Mouse (Mus musculus) cerebellum, postnatal 36 days (tissue): ENCODE measurements around the gene Olfr211.
"Not testable (repeated sequence)": the region's sequence is repeated elsewhere in the genome, so short reads cannot be mapped to it uniquely, and the experiment has no call there.

Source experiments
- DNase-seq, 2 experiments: peaks; one replicate each; pipeline ENCODE4 v3.0.0; 2021 to 2022; ENCODE audit warnings: mixed read lengths in 2 of 2

The Olfr211 gene

DNA sequence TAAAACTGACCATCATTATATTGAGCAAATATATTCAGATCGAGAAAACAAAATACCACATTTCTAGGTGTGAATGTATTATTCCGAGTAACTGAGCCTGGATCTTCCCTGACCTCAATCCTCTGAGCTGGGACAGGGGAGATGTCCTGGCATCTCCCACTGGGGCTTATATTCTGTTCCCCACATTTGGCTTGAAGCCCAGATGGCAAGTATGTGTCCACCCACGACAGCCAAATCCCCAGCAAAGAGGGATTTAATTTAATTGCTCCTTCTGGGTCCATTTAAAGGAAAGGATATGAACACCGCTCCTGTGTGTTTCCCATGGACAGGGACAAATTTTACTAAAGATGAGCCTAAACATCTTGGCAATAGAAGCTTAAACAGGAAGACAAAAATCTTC, at the start of gene Olfr211:
TSS of gene Olfr211 (plus strand) at position 301 of the 400 bp plus-strand sequence.
- DNase-seq = peak; percentile 3 to 7

DNA sequence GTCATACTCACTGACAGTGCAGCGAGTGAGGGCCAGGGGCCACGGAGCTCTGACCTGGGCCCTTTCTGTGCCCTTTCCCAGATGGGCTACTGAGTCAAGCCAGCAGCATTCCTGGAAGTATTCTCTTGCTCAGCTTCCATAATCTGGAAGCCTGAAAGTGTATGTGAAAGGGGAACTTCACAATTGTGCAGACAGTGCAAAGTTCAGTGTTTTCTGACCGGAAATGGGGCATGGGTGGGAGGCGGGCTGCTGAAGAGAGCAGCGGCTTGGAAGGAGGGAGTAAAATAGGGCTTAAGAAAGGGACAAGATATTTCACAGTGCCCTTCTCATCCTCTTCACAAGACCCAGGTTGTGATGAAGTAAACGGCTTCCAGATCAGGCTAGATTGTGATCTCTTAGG, 49.4 kb upstream of the Olfr211 start:
- no peak for DNase-seq

DNA sequence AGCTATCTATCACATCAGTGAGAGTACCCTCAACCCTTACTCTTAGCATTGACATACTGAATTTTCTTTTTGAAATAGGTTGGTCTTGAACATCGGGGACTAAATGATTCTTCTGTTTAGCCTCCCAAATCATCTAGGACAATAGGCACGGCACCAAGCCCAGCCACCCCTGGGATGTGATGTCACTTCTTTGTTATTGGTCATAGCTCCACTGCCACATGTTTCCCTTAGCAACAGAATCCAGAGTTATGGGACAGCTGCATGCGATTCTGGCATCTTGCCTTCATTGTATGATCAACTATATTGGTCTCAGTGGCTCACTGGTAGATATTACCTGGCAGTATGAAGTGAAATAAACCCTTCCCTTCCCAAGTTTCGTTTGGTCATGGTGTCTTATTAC, 48.4 kb upstream of the Olfr211 start:
- no peak for DNase-seq

DNA sequence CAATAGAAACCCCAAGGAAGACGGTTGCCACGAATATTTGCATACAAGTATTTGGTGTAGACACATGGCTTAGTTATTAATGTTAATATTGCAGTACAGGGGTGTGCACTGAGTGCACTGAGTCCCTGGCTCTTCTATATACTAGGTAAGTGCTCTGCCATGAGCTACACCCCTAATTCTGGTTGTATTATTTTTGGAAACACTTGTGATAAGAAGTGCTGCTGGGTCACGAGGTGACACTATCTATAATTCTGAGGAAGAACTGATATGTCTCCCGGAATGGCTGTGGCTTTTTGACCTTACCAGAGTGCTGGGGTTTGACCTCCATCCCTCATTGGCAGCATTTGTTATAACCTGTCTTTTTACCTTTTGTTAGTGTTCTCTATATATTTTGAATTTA, 48.0 kb upstream of the Olfr211 start:
- DNase-seq = no peak

DNA sequence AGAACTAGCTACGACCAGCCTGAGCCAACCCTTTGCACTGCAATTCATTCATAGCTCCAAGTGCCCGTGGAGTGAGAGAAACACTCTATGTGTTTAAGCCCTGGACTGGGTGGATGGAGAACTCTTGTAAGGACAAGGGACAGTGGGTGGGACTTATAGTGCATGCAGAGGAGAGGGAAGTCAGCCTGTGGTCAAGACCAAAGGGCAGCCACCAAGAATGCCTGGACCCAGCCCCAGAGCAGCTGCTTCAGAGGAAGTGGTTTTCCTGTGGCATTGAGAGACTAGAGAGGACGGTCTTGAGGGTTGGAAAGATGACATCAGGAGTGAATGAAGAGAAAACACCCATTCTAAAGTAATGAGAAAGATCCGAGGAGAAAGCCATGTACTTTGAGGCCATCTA, 33.1 kb upstream of the Olfr211 start:
- no peak for DNase-seq

DNA sequence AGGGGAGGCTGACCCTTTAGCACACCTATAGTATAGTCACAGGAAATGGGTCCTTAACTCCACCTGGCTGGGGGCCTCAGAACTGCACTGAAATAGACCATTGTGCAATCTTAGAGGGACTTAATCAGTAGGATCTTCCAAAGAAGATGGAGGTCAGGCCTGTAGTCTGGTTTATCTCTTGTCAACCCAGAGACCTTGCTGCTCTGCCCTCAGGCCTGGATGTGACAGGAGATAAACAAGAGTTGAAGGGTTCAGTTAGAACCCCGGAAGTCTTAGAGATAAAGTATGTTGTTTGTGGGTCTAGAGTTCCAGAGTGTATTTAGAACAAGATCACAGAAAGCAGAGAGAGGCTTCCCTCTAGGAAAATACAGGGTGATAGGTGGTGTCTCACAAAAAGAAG, 32.4 kb upstream of the Olfr211 start:
- DNase-seq = no peak

DNA sequence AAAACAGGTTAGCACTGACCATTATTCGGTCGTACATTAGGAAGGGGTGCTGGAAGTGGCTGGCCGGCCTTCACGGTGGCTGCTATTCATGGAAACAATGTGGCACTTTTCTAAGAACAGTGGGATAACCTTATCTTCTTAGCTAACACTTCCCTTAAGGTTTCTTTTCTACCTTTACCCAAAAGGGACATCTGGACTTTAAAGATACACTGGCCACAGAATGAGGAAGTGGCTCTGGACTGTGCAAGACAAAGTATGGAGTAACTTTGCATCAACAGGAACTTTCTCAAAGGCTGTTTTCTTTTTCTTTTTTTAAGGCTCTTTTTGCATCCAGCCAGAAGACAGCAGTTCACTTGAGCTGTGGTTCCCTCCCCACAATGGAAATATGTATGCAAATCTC, 30.2 kb upstream of the Olfr211 start:
- DNase-seq = no peak

DNA sequence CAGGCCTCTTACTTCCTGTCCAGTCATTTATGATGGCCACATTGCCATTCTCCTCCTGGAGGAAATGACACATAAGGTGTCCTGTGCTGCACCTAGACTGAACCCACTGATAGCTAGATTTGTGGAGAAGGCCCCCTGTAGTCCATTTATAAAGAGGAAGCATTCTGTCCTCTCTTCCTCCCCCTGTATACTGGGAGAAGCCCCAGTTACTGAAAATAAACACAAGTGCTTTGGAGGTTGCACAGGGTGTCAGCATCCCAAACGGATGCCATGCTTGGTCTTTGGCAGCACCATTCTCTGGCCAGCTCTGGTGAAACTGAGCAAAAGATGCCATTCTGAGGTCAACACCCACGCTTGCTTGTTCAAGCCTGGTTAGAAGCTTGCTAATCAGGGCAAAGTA, 29.7 kb upstream of the Olfr211 start:
- DNase-seq = no peak

DNA sequence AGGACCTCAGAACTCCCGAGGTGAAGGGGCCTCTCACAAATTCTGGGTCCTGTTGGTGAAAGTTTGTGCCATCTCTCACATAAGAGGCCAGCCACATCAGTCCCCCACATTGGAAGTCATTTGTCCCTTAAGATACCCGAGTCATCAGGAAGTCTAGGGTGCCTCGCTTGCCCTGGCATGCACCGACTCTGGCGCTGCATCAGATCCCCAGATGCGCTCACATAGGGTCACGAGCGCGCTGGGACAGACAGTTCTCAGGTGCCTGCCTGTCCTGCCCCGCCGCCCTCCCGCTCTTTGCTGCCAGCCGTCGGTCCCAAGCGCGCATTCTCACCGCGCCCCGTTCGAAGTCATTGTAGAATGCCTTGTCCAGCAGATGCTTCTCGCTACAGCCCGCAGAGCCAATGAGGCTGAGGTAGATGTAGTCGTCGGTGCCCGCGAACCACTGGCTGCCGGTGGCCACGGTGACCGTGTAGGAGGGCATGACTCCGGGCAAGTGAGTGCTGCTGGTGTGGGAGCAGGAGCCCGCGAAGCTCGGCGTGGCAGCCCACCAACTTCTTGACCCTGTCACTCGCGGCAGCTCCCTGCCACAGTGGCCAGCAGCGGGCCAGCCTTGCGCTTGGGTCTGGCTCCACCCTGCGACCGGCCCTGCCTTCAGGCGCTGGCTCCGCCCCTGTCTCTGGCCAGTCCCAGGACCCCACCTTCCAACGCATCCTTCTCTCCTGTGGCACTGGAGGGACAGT, 28.2 kb upstream of the Olfr211 start, which contains the start of gene Alox5:
TSS of gene Alox5 (minus strand) at position 635 of the 740 bp plus-strand sequence.
- peak in 1 of 2 experiments; percentile 4 for DNase-seq

DNA sequence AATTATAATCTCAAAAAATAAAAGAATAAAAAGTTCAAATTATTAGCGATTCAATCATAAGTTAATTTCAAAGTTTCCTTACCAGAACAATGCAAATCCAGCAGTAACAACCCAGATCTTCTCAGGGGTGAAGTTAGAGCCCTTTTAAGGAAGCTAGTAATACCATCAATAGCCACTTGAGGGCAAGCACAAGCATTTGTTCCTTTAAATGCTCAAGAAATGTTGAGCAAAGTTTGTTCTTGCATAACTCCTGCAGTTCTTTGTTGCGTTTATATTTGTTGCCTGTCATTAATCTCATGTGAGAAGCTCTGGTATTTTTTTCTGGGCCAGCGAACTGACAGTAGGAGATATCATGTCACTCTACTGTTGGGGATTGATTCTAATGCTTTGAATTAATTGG, 20.8 kb upstream of the Olfr211 start:
- no peak for DNase-seq

DNA sequence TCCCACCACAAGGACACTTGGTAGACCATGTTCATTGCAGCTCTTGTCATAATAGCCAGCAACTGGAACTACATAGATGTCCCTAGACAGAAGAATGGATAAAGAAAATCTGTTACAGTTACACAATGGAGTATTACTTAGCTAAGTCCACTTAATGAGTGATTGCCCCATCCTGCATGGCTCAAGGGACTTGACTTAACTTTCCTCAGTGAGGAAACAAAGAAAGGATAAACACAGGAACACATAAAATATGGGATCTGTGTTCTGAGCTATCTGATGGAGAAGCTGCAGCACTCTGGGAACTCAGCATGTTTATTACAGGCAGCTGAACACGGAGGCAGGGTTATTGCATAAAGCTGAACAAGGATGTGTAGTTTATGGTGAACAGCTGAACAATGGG, 3.8 kb upstream of the Olfr211 start:
- DNase-seq = no peak

DNA sequence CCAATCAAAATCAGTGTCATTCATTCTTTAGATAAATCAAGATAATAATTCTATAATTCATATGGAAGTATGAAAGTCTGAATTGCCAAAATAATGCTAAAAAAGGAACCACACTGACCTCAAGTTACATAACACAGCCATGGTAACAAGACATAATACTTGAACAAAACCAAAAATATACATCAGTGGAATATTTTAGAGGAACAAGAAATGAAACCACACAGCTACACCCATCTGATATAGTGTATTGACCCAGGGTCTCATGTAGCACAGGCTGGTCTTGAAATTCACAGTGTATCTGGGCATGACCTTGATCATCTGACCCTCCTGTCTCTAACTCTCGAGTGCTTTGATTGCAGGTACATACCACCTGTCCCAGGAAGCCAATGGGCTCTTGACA, 2.1 kb upstream of the Olfr211 start:
- no peak for DNase-seq

DNA sequence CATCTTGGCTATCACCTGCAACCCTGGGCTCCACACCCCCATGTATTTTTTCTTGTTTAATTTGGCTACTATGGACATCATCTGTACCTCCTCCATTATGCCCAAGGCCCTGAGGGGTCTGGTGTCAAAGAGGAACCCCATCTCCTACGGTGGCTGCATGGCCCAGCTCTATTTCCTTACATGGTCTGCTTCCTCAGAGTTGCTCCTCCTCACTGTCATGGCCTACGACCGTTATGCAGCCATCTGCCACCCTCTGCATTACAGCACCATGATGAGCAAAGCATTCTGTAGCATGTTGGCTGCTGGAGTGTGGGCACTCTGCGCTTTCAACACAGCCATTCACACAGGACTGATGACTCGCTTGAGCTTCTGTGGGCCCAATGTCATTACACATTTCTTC, 4.9 kb downstream of the Olfr211 start:
- no peak for DNase-seq

DNA sequence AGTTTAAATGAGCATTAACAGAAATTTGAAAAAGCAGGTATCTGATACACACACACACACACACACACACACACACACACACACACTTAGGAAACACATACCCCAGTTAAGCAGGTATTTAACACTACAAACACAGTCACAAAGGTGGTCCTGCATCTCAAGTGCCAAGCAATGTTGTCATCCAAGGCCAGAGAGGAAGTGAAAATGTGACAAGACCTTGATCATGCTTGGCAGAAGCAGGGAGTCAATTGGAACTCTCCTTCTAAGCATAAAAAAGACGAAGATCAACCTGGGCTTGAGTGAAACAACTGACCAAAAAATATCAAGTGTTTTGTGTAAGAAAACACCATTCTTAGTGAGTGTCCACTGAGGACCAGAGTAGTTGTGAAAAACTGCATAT, 7.1 kb downstream of the Olfr211 start:
- no peak for DNase-seq

DNA sequence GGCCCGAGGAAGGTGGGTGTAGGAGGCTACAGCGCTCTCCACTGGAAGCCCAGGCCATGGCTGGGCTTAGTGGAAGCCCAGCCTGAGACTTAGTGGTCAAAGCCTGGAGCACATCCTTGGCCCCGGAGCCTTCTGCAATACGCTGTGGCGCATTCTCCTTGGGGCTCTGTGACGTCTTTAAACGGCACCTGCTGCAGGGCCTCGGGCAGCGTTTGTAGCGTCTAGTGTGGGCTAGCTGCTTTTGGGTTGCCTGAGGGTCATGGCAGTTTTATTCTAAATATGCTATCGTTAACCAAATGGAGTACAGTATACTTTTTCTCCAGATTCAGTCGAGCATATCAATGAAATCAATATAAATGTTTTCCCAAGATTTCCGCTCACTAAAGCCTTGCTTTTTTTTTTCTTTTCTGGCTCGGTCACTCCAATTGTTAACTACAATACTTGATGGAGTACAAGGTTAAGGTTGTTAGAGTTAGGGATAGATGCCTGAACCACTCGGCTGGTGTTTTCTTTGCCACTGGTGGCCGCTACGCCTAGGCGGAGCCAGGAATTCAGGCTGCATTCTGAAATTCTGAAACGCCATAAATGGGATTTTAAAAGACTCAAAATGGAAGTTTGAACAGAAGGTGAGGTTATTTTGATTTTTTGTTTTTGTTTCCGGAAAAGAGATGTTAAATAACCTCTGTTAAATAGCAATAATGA, 17.6 kb downstream of the Olfr211 start, which contains the start of gene Olfr212:
TSS of gene Olfr212 (plus strand) at position 215 of the 702 bp plus-strand sequence.
- not testable (repeated sequence) for DNase-seq

DNA sequence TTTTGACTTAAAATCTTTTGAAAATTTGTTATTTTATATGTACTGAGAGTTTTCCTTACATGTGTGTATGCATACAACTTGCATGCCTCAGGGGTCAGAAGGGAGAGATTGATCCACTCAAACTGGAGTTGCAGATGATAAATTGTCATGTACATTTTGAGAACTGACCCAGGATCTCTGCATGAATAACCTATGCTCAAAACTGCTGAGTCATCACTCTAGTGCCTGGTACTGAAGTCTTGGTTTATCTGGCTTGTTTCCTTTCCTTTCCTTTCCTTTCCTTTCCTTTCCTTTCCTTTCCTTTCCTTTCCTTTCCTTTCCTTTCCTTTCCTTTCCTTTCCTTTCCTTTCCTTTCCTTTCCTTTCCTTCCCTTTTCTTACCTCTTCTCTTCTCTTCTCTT, 25.9 kb downstream of the Olfr211 start:
- no peak for DNase-seq

DNA sequence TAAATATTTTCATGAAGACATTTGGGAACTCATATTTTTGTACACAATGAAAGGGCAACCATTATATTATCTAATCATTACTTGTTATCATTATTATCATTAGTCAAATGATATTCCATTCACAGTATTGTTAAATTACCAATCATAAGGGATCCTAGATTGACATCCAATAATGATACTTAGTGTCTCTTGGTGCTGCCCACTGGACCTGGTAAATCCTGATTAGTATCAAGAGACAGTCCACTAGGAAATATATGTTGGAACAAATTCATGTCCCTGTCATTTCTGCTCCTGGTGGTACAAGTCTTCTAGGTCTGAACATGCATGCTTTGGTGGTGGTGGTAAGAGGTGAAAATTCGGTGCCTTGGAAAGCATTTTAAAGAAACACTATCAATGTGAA, 49.3 kb downstream of the Olfr211 start, which contains the start of gene Olfr213:
TSS of gene Olfr213 (plus strand) at position 301 of the 400 bp plus-strand sequence.
- DNase-seq = no peak

DNA sequence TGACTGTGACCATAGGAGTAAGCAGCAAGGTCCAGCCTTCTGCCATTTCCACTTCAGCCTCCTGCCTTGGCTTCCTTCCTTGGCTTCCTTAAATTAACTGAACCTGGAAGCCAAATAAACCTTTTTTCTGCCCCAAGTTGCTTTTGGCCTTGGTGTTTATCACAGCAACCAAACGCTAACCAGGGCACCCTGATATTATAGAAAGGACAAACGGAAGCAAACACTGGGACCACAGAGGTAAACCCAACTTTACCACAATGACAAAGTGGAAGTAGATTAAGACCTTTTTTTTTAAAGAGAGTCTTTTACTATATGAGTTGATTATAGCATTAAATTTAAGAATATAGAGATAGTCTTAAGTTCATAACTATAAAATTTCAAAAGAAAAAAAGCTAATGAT, 53.6 kb downstream of the Olfr211 start:
- no peak for DNase-seq
